Mouse (Mus musculus): ENCODE measurements around the gene Olfr391-ps. TPM values are rescaled to one million over a fixed set of nuclear protein-coding genes. Genes with fewer than 3 reads are reported as not detected.

Olfr391-ps gene
- not detected for polyA plus RNA-seq (2015; fragmentation: Illumina TruSeq; extraction: RNeasy Lipid Tissue Mini Kit (QIAGEN cat#74804); ENCODE audit: insufficient read depth, low replicate concordance)

GRCm38 (mm10) chr11:73802952-73803351 is at the start of gene Olfr391-ps:
Gene Olfr391-ps (minus strand): TSS chr11:73803052.

DNA sequence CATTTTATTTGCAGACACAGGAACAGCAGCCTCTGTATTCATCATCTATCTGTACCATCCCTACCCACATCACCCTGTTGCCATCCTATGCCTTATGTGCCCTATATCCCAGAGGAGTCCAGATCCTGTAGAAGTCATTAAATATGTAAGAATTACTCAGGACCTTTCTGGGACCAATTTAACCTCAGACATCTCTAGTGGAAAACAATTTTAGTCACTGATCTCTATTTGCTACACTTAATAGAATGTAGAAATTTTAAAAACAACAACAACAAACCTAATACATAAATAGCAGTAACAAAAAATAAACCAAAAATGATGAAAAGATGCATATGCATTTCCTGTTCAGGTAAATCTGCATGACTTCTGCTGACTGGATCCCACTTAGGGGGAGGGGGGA is 48.5 kb upstream of the Olfr391-ps start, which contains the start of gene Olfr393:
Gene Olfr393, minus strand, starts transcription at position 101 of the 400 bp plus-strand sequence.

DNA sequence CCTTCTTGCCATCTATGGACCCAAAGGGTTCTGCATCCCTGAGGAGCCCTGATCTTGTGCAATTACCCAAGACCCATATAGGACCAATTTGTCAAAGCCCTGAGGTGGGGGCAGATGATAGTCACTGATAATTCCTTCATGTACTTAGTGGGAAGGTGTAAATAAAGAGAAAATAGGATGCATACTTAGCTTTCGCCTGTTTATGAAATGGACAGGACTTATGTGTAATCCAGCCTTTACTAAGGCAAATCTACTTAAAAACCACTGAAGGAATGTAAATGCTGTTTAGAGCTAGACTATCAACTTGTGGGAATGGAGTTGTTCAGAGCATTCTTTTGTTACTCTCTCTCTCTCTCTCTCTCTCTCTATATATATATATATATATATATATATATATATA is 14.1 kb upstream of the Olfr391-ps start, which contains the start of gene Olfr392:
Gene Olfr392, minus strand, starts transcription at position 101 of the 400 bp plus-strand sequence.

DNA sequence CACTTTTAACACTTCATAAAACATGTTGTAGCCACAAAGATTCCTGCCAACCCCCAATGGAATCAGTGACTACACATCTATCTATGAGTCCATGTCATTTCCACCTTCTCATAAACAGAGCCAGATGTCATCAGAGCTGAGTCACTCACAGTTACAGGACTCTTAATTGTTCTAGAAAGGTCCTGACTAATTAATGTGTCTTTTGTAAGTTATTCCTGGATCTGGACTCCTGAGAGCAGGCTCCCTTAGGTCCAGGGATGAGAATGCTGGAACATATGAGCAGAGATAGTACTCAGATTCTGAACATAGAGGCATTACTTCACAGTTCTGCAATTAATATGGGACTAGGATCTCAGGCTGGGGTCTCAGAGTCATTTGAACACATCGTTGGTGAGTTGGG is 20.2 kb downstream of the Olfr391-ps start, which contains the start of gene Olfr390:
Gene Olfr390, plus strand, starts transcription at position 301 of the 400 bp plus-strand sequence.

GRCm38 (mm10) chr11:73780613-73781012 is 22.2 kb downstream of the Olfr391-ps start, which contains the start of gene Olfr389:
Gene Olfr389 (minus strand): TSS chr11:73780713.

Other genes with a start within 250 kb of the Olfr391-ps start
- gene Olfr385, start 210.0 kb downstream of the Olfr391-ps start, polyA plus RNA-seq (2015; fragmentation: Illumina TruSeq; extraction: RNeasy Lipid Tissue Mini Kit (QIAGEN cat#74804); ENCODE audit: insufficient read depth, low replicate concordance), result not detected
- gene Olfr384, start 204.5 kb downstream of the Olfr391-ps start, polyA plus RNA-seq (2015; fragmentation: Illumina TruSeq; extraction: RNeasy Lipid Tissue Mini Kit (QIAGEN cat#74804); ENCODE audit: insufficient read depth, low replicate concordance), result not detected
- gene Zfp735, start 114.3 kb downstream of the Olfr391-ps start, polyA plus RNA-seq (2015; fragmentation: Illumina TruSeq; extraction: RNeasy Lipid Tissue Mini Kit (QIAGEN cat#74804); ENCODE audit: insufficient read depth, low replicate concordance), result not detected
- not detected for gene Olfr389, start 22.3 kb downstream of the Olfr391-ps start, polyA plus RNA-seq (2015; fragmentation: Illumina TruSeq; extraction: RNeasy Lipid Tissue Mini Kit (QIAGEN cat#74804); ENCODE audit: insufficient read depth, low replicate concordance)
- gene Olfr390, start 20.1 kb downstream of the Olfr391-ps start, polyA plus RNA-seq (2015; fragmentation: Illumina TruSeq; extraction: RNeasy Lipid Tissue Mini Kit (QIAGEN cat#74804); ENCODE audit: insufficient read depth, low replicate concordance), result not detected
- gene Olfr392, start 14.0 kb upstream of the Olfr391-ps start, polyA plus RNA-seq (2015; fragmentation: Illumina TruSeq; extraction: RNeasy Lipid Tissue Mini Kit (QIAGEN cat#74804); ENCODE audit: insufficient read depth, low replicate concordance), result not detected
- not detected for gene Olfr393, start 48.4 kb upstream of the Olfr391-ps start, polyA plus RNA-seq (2015; fragmentation: Illumina TruSeq; extraction: RNeasy Lipid Tissue Mini Kit (QIAGEN cat#74804); ENCODE audit: insufficient read depth, low replicate concordance)
- not detected for gene Olfr394, start 87.7 kb upstream of the Olfr391-ps start, polyA plus RNA-seq (2015; fragmentation: Illumina TruSeq; extraction: RNeasy Lipid Tissue Mini Kit (QIAGEN cat#74804); ENCODE audit: insufficient read depth, low replicate concordance)
- gene Olfr395, start 106.2 kb upstream of the Olfr391-ps start, polyA plus RNA-seq (2015; fragmentation: Illumina TruSeq; extraction: RNeasy Lipid Tissue Mini Kit (QIAGEN cat#74804); ENCODE audit: insufficient read depth, low replicate concordance), result not detected
- not detected for gene Olfr23, start 133.6 kb upstream of the Olfr391-ps start, polyA plus RNA-seq (2015; fragmentation: Illumina TruSeq; extraction: RNeasy Lipid Tissue Mini Kit (QIAGEN cat#74804); ENCODE audit: insufficient read depth, low replicate concordance)
- gene Olfr397, start 157.8 kb upstream of the Olfr391-ps start, polyA plus RNA-seq (2015; fragmentation: Illumina TruSeq; extraction: RNeasy Lipid Tissue Mini Kit (QIAGEN cat#74804); ENCODE audit: insufficient read depth, low replicate concordance), result not detected
- not detected for gene Olfr398, start 187.4 kb upstream of the Olfr391-ps start, polyA plus RNA-seq (2015; fragmentation: Illumina TruSeq; extraction: RNeasy Lipid Tissue Mini Kit (QIAGEN cat#74804); ENCODE audit: insufficient read depth, low replicate concordance)